ENCODE assay signal across 28 mouse cellular contexts in the genomic region with DNA sequence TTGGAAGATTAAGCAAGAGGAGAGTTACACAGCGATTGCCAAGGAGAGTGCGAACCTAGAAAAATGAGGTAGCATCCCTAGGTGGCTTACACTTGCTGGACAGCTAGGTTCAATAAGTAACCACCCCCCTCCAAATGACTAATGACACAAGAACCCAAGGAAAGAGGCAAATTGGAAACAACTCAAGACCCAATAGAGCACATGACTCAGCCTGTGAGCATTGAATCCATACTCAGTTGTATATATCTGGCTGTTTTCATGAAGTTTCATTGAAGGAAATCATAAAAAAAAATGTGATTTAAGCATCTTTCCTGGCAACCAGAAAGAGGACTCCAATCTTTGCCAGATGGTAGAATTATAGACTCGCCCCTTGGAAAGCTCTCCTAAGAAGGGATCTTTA.
DNase-seq lines count a peak whose midpoint lies in the region; ATAC-seq and TF ChIP-seq lines count a peak whose summit lies in the region.
"Had no signal": no experiment of that assay in that cellular context is flagged by ENCODE, and none has a peak within 500 bp of the region (broad histone marks: within the 10 kb centered on the region; RNA-seq: fewer than 3 reads in every experiment).

No protein-coding gene starts in this region.

- TF ChIP-seq CTCF in C2C12 (IDR thresholded peaks at IDR 0.05; ENCODE audit: control insufficient read depth, insufficient read depth, insufficient read length): no peak
- TF ChIP-seq CTCF in cerebellum, adult 2 months (IDR thresholded peaks at IDR 0.05; ENCODE audit: borderline replicate concordance, insufficient read depth, low read depth, low read length): no peak

- no peak overlapping the region for H3ac ChIP-seq in C2C12 (ENCODE audit: control insufficient read depth, insufficient read length, low read depth)

- H3K4me1 ChIP-seq in limb, embryonic 13.5 days: 0 out of 2 replicates have a peak, but pooled peaks cover 6% of the 10 kb centered on the region
- H3K4me1 ChIP-seq in cerebellum, adult 2 months (ENCODE audit: control insufficient read depth, insufficient read depth, low read length): no peaks in the 10 kb centered on the region
- H3K4me1 ChIP-seq: embryonic facial prominence, embryonic 12.5 days; embryonic facial prominence, embryonic 15.5 days; forebrain, embryonic 12.5 days; forebrain, embryonic 15.5 days; heart, embryonic 12.5 days; heart, embryonic 15.5 days; hindbrain, embryonic 10.5 days; hindbrain, embryonic 13.5 days; intestine, embryonic 15.5 days had no signal

- H3K27me3 ChIP-seq in C2C12 (ENCODE audit: control insufficient read depth, insufficient read depth, insufficient read length): no peaks in the 10 kb centered on the region
- H3K27me3 ChIP-seq in limb, embryonic 13.5 days: no peaks in the 10 kb centered on the region
- no peaks in the 10 kb centered on the region for H3K27me3 ChIP-seq in cerebellum, adult 2 months (ENCODE audit: control insufficient read depth, insufficient read depth, low read length)
- H3K27me3 ChIP-seq: CH12.LX; embryonic facial prominence, embryonic 12.5 days; embryonic facial prominence, embryonic 15.5 days; forebrain, embryonic 12.5 days; forebrain, embryonic 15.5 days; heart, embryonic 12.5 days; hindbrain, embryonic 13.5 days; intestine, embryonic 15.5 days had no signal

- no peaks in the 10 kb centered on the region for H3K79me3 ChIP-seq in C2C12 (ENCODE audit: low read depth)

- H3K36me3 ChIP-seq in C2C12 (ENCODE audit: control insufficient read depth, insufficient read depth): no peaks in the 10 kb centered on the region
- H3K36me3 ChIP-seq in limb, embryonic 13.5 days: no peaks in the 10 kb centered on the region
- H3K36me3 ChIP-seq: embryonic facial prominence, embryonic 12.5 days; embryonic facial prominence, embryonic 15.5 days; forebrain, embryonic 12.5 days; forebrain, embryonic 15.5 days; G1E; heart, embryonic 12.5 days; heart, embryonic 15.5 days; hindbrain, embryonic 10.5 days; hindbrain, embryonic 13.5 days; intestine, embryonic 15.5 days had no signal

- 79% methylated on average over 3 of the region's 3 CpGs for WGBS in limb, embryonic 13.5 days
- 81% methylated on average over 3 of the region's 3 CpGs for WGBS in cerebellum, adult 2 months

- H3K9me3 ChIP-seq in limb, embryonic 13.5 days: no peaks in the 10 kb centered on the region
- H3K9me3 ChIP-seq: embryonic facial prominence, embryonic 12.5 days; embryonic facial prominence, embryonic 15.5 days; forebrain, embryonic 12.5 days; forebrain, embryonic 15.5 days; heart, embryonic 12.5 days; heart, embryonic 15.5 days; hindbrain, embryonic 10.5 days; hindbrain, embryonic 13.5 days; intestine, embryonic 15.5 days had no signal

- ATAC-seq in limb, embryonic 13.5 days (ENCODE audit: low FRiP score, low read depth): peak; percentile 44; the same call in 1 of the 2 replicates
- ATAC-seq: forebrain, embryonic 15.5 days; hindbrain, embryonic 16.5 days; intestine, embryonic 15.5 days had no signal

- no peaks in the 10 kb centered on the region for H3K79me2 ChIP-seq in C2C12 (ENCODE audit: control insufficient read depth, insufficient read depth)

- DNase-seq in 3134 (ENCODE audit: extremely low read depth, insufficient read length, low spot score): peak; percentile 47
- no peak for DNase-seq in cerebellum, adult 2 months
- DNase-seq in retina, postnatal 1 day: no peak
- no peak for DNase-seq in cerebellum, postnatal 14 days
- DNase-seq: adrenal gland, adult 2 months; adrenal gland, postnatal 25 days; cerebellum, adult 11-12 months; cerebellum, adult 9-10 months; cerebellum, postnatal 25 days; gastrocnemius, postnatal 25 days; heart, adult 18-20 months; heart, postnatal 10 days; heart, postnatal 36 days had no signal

- no peak for TF ChIP-seq POLR2A in cerebellum, adult 2 months (IDR thresholded peaks at IDR 0.05; ENCODE audit: borderline replicate concordance, insufficient read depth, low read length)

- H3K4me3 ChIP-seq in C2C12 (ENCODE audit: insufficient read depth, poor library complexity, severe bottlenecking): no peak overlapping the region
- no peak overlapping the region for H3K4me3 ChIP-seq in limb, embryonic 13.5 days
- H3K4me3 ChIP-seq in cerebellum, adult 2 months (replicated peaks; ENCODE audit: insufficient read depth, low read depth, low read length): no peak overlapping the region
- H3K4me3 ChIP-seq: embryonic facial prominence, embryonic 12.5 days; embryonic facial prominence, embryonic 15.5 days; erythroblast, embryonic 14.5 days; forebrain, embryonic 12.5 days; forebrain, embryonic 15.5 days; heart, embryonic 12.5 days; heart, embryonic 15.5 days; hindbrain, embryonic 10.5 days; hindbrain, embryonic 13.5 days; intestine, embryonic 15.5 days had no signal

- no peak overlapping the region for H3K27ac ChIP-seq in limb, embryonic 13.5 days
- H3K27ac ChIP-seq in cerebellum, adult 2 months (ENCODE audit: insufficient read depth, low read length): no peak overlapping the region
- H3K27ac ChIP-seq: embryonic facial prominence, embryonic 12.5 days; embryonic facial prominence, embryonic 15.5 days; forebrain, embryonic 12.5 days; forebrain, embryonic 15.5 days; heart, embryonic 15.5 days; hindbrain, embryonic 10.5 days; hindbrain, embryonic 13.5 days; intestine, embryonic 15.5 days had no signal

- no peak overlapping the region for H3K4me2 ChIP-seq in limb, embryonic 13.5 days (replicated peaks)
- H3K4me2 ChIP-seq: embryonic facial prominence, embryonic 12.5 days; embryonic facial prominence, embryonic 15.5 days; forebrain, embryonic 12.5 days; forebrain, embryonic 15.5 days; heart, embryonic 12.5 days; heart, embryonic 15.5 days; hindbrain, embryonic 13.5 days; intestine, embryonic 15.5 days had no signal

- H3K9ac ChIP-seq in limb, embryonic 13.5 days: no peak overlapping the region
- H3K9ac ChIP-seq: embryonic facial prominence, embryonic 12.5 days; embryonic facial prominence, embryonic 15.5 days; forebrain, embryonic 12.5 days; forebrain, embryonic 15.5 days; heart, embryonic 12.5 days; heart, embryonic 15.5 days; hindbrain, embryonic 13.5 days; intestine, embryonic 15.5 days had no signal

TF ChIP-seq in C2C12, 6 proteins besides CTCF, POLR2A, EP300 and RAD21:
- TF ChIP-seq USF1 (IDR thresholded peaks at IDR 0.05; ENCODE audit: low read depth) (peak; percentile 67), MAX (IDR thresholded peaks at IDR 0.05) (no peak)
